Comparison of ENCODE assay signal across 27 mouse cellular contexts in the genomic region with DNA sequence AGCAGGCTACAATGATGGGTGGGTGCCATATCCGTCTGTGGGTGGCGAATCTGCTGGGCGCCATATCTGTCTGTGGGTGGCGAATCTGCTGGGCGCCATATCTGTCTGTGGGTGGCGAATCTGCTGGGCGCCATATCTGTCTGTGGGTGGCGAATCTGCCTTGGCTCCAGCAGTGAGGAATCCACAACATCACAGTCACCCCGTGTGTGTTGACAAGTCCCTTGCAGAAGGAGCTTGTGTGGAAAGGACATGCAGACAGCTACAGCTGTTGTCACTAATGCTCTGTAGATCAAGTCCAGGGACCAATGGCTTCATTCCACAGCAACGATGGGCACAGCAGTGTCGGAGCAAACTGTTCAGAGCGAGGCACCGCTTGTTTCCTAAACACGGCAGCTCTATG.
A peak's percentile ranks its signal among the peaks of the same experiment; 100 is the strongest.
DNase-seq lines count a peak whose midpoint lies in the region; ATAC-seq and TF ChIP-seq lines count a peak whose summit lies in the region.
"Had no signal": no experiment of that assay in that cellular context is flagged by ENCODE, and none has a peak within 500 bp of the region (broad histone marks: within the 10 kb centered on the region; RNA-seq: fewer than 3 reads in every experiment).

No protein-coding gene starts in this region.

- no peak for TF ChIP-seq CTCF in testis, adult 2 months (IDR thresholded peaks at IDR 0.05; ENCODE audit: control insufficient read depth, insufficient read depth, insufficient replicate concordance, low read depth, low read length)

- ATAC-seq in heart, embryonic 12.5 days (ENCODE audit: insufficient number of reproducible peaks, low FRiP score) = no peak
- ATAC-seq: intestine, postnatal 0 days; lung, postnatal 0 days had no signal

- no peak overlapping the region for H3K27ac ChIP-seq in heart, embryonic 12.5 days (ENCODE audit: poor library complexity, severe bottlenecking)
- no peak overlapping the region for H3K27ac ChIP-seq in testis, adult 2 months (ENCODE audit: control insufficient read depth, insufficient read depth, low read depth, low read length)
- H3K27ac ChIP-seq: embryonic facial prominence, embryonic 10.5 days; embryonic facial prominence, embryonic 15.5 days; forebrain, embryonic 12.5 days; hindbrain, embryonic 13.5 days; liver, embryonic 13.5 days had no signal

- H3K4me2 ChIP-seq in heart, embryonic 12.5 days = peak overlapping the region; percentile 5; the same call in 1 of the 2 replicates
- H3K4me2 ChIP-seq: embryonic facial prominence, embryonic 15.5 days; forebrain, embryonic 12.5 days; hindbrain, embryonic 13.5 days; liver, embryonic 13.5 days had no signal

- no peaks in the 10 kb centered on the region for H3K4me1 ChIP-seq in heart, embryonic 12.5 days (replicated peaks)
- peaks cover 2% of the 10 kb centered on the region for H3K4me1 ChIP-seq in testis, adult 2 months (ENCODE audit: control insufficient read depth, insufficient read depth, low read length)
- H3K4me1 ChIP-seq: embryonic facial prominence, embryonic 10.5 days; embryonic facial prominence, embryonic 15.5 days; forebrain, embryonic 12.5 days; hindbrain, embryonic 13.5 days; liver, embryonic 13.5 days had no signal

- no peaks in the 10 kb centered on the region for H3K9me3 ChIP-seq in heart, embryonic 12.5 days (replicated peaks)
- H3K9me3 ChIP-seq: embryonic facial prominence, embryonic 10.5 days; embryonic facial prominence, embryonic 15.5 days; forebrain, embryonic 12.5 days; hindbrain, embryonic 13.5 days; liver, embryonic 13.5 days had no signal

- H3K9ac ChIP-seq in heart, embryonic 12.5 days = no peak overlapping the region
- H3K9ac ChIP-seq: embryonic facial prominence, embryonic 15.5 days; forebrain, embryonic 12.5 days; hindbrain, embryonic 13.5 days; liver, embryonic 13.5 days had no signal

- H3K4me3 ChIP-seq in heart, embryonic 12.5 days = no peak overlapping the region
- peak overlapping the region; percentile 85 for H3K4me3 ChIP-seq in testis, adult 2 months (ENCODE audit: control insufficient read depth, low read depth, low read length)
- H3K4me3 ChIP-seq: embryonic facial prominence, embryonic 10.5 days; embryonic facial prominence, embryonic 15.5 days; forebrain, embryonic 12.5 days; hindbrain, embryonic 13.5 days; liver, embryonic 13.5 days had no signal

- TF ChIP-seq POLR2A in testis, adult 2 months (IDR thresholded peaks at IDR 0.05; ENCODE audit: control insufficient read depth, low read depth, low read length) = no peak

- DNase-seq in heart, adult 8-10 months (ENCODE audit: low spot score) = no peak
- peak; percentile 25 for DNase-seq in layer of hippocampus, adult 11-12 months (ENCODE audit: low spot score)
- DNase-seq in layer of hippocampus, postnatal 10 days (ENCODE audit: low spot score in 2 of 2) = no peak
- no peak for DNase-seq in testis, postnatal 10 days (ENCODE audit: low spot score)
- DNase-seq in retina, postnatal 1 day = no peak
- DNase-seq: adrenal gland, adult 8-10 months; cerebellum, adult 8-10 months; cerebellum, postnatal 25 days; gastrocnemius, postnatal 25 days; kidney, postnatal 14 days; left cerebral cortex, postnatal 4 days; liver, embryonic 13.5 days; lung, adult 18-20 months; lung, postnatal 4 days; midbrain, embryonic 14.5 days; right cerebral cortex, postnatal 14 days; thymus, adult 18-20 months; thymus, postnatal 25 days had no signal

- peaks cover 31% of the 10 kb centered on the region for H3K27me3 ChIP-seq in heart, embryonic 12.5 days (replicated peaks)
- no peaks in the 10 kb centered on the region for H3K27me3 ChIP-seq in testis, adult 2 months (ENCODE audit: control insufficient read depth, insufficient read depth, low read length)
- H3K27me3 ChIP-seq: embryonic facial prominence, embryonic 15.5 days; forebrain, embryonic 12.5 days; hindbrain, embryonic 13.5 days; liver, embryonic 13.5 days had no signal

- 67% methylated on average over 14 of the region's 14 CpGs for WGBS in heart, embryonic 12.5 days

- no peaks in the 10 kb centered on the region for H3K36me3 ChIP-seq in heart, embryonic 12.5 days
- no peaks in the 10 kb centered on the region for H3K36me3 ChIP-seq in testis, adult 2 months (ENCODE audit: control insufficient read depth, insufficient read depth, low read length)
- H3K36me3 ChIP-seq: embryonic facial prominence, embryonic 10.5 days; embryonic facial prominence, embryonic 15.5 days; forebrain, embryonic 12.5 days; G1E; hindbrain, embryonic 13.5 days; liver, embryonic 13.5 days had no signal
